Mouse (Mus musculus) heart, adult 2 months (tissue): ENCODE results near the gene Tacr3. TPM values are rescaled to one million over a fixed set of nuclear protein-coding genes. Genes with fewer than 3 reads are reported as not detected.

Source experiments
- DNase-seq, 2 experiments: peaks; one replicate each; pipeline ENCODE4 v3.0.0; 2021
- H3K27ac ChIP-seq: fragments of 200-600 bp; 2 replicates; pipeline ENCODE4 v1.8.1; 2022
- H3K27me3 ChIP-seq: fragments of 200-500 bp; 2 replicates; pipeline ENCODE4 v1.6.1; 2012; ENCODE audit warnings: mild to moderate bottlenecking, low read length, inconsistent platforms, mixed read lengths; ENCODE audit not compliant: control insufficient read depth, insufficient read depth
- H3K36me3 ChIP-seq: fragments of 200-500 bp; 2 replicates; pipeline ENCODE4 v1.6.1; 2012; ENCODE audit warnings: low read length, inconsistent platforms; ENCODE audit not compliant: control insufficient read depth, insufficient read depth
- H3K4me1 ChIP-seq: fragments of 200-500 bp; 2 replicates; pipeline ENCODE4 v1.6.1; 2011; ENCODE audit warnings: low read length; ENCODE audit not compliant: control insufficient read depth, insufficient read depth
- H3K4me3 ChIP-seq: fragments of 200-600 bp; 2 replicates; pipeline ENCODE4 v1.8.1; 2022
- H3K79me2 ChIP-seq: fragments of 200-500 bp; replicated peaks from 2 replicates; pipeline ENCODE4 v1.6.1; 2012; ENCODE audit warnings: mild to moderate bottlenecking, inconsistent platforms, low read length, moderate library complexity, mixed read lengths; ENCODE audit not compliant: control insufficient read depth, insufficient read depth
- H3K9ac ChIP-seq: fragments of 200-500 bp; 2 replicates; pipeline ENCODE4 v1.6.1; 2012; ENCODE audit warnings: low read depth, mild to moderate bottlenecking, control low read depth, inconsistent platforms, low read length, mixed read lengths
- CTCF ChIP-seq: fragments of 200-600 bp; IDR thresholded peaks from 2 replicates; pipeline ENCODE4 v1.8.1; 2022; ENCODE audit warnings: antibody characterized with exemption, mild to moderate bottlenecking, moderate library complexity
- EP300 ChIP-seq: fragments of 200-500 bp; IDR thresholded peaks from 2 replicates; pipeline ENCODE4 v1.6.1; 2011; ENCODE audit warnings: low read depth, low read length, control low read depth; ENCODE audit not compliant: insufficient read depth
- POLR2A ChIP-seq: fragments of 200-500 bp; IDR thresholded peaks from 2 replicates; pipeline ENCODE4 v1.6.1; 2011; ENCODE audit warnings: mild to moderate bottlenecking, low read depth, low read length, control low read depth; ENCODE audit not compliant: insufficient read depth
- WGBS: fragments of 180-500 bp; shearing (Covaris S2); methylation state at CpG from one replicate; pipeline ENCODE4 v1.1.7; 2018; 5-methylcytosine and 5-hydroxymethylcytosine counted together
- intact Hi-C: fragments of 180-260 bp; cut with DNase I; formaldehyde crosslinking; loops from one replicate; pipeline ENCODE4 v1.15.1; 2025
- polyA plus RNA-seq: library from polyadenylated mRNA; depleted of rRNA; stranded (reverse); fragments of >200 nt; gene quantifications from 2 replicates; pipeline ENCODE4 v1.2.3, GENCODE M21; 2012
- total RNA-seq, 2 experiments: library from RNA; stranded (reverse); gene quantifications; 2 replicates each; pipeline ENCODE4 v1.2.3; 2021

The Tacr3 gene
- total and polyA plus RNA-seq, 3 experiments, result not detected

DNA sequence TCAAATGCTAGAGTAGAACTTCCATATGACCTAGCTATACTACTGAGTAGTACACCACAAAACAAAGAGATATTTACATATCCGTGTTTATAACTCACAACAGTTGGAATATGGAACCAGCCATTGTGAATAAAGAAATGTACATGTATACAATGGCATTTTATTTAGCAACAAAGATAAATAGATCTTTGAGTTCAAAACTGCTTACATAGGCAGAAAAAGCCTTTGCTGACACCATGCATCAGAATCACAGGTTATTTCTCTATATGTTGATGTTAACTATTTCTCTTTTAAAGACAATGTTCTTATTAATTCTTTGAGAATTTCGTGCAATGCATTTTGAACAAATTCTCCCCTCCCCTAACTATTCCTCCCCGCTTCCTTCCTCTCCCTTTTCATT, 80.1 kb downstream of the Tacr3 start:
- DNase-seq, result no peak
- WGBS, result 70% methylated on average over 3 of the region's 3 CpGs
- intact Hi-C loops, result no loop called here
- H3K27me3 ChIP-seq, result no peaks in the 10 kb centered on the region
- no peak overlapping the region for H3K4me3 ChIP-seq
- H3K79me2 ChIP-seq, result no peaks in the 10 kb centered on the region
- H3K4me1 ChIP-seq, result no peaks in the 10 kb centered on the region
- TF ChIP-seq POLR2A, result no peak
- no peak for TF ChIP-seq EP300
- TF ChIP-seq CTCF, result no peak
- H3K27ac ChIP-seq, result no peak overlapping the region
- H3K36me3 ChIP-seq, result no peaks in the 10 kb centered on the region
- no peak overlapping the region for H3K9ac ChIP-seq

DNA sequence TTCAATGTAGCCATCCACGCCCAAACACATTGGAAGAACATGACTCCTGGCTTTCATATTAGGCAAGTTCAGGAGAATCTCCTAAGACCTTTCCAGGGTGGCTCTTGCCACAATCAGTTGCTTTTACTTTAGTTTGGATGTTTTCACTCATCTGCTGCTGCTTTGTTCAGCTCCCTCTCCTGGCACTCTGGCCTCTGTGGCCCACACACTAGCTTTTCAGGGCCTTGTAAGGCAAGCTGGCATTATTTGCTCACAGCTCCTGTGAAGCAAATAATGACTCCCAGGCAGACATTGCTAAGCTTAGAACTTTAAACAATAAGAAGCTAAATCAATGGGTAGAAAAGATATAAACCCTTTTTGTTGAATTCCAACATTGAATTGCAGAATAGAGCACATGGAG, 105.9 kb downstream of the Tacr3 start:
- no peaks in the 10 kb centered on the region for H3K27me3 ChIP-seq
- H3K27ac ChIP-seq, result no peak overlapping the region
- 71% methylated on average over 1 of the region's 1 CpGs for WGBS
- H3K9ac ChIP-seq, result no peak overlapping the region
- intact Hi-C loops, result no loop called here
- no peaks in the 10 kb centered on the region for H3K36me3 ChIP-seq
- no peaks in the 10 kb centered on the region for H3K4me1 ChIP-seq
- DNase-seq, result no peak
- no peak overlapping the region for H3K4me3 ChIP-seq
- no peaks in the 10 kb centered on the region for H3K79me2 ChIP-seq
- TF ChIP-seq CTCF (no peak), EP300 (no peak), POLR2A (no peak)

DNA sequence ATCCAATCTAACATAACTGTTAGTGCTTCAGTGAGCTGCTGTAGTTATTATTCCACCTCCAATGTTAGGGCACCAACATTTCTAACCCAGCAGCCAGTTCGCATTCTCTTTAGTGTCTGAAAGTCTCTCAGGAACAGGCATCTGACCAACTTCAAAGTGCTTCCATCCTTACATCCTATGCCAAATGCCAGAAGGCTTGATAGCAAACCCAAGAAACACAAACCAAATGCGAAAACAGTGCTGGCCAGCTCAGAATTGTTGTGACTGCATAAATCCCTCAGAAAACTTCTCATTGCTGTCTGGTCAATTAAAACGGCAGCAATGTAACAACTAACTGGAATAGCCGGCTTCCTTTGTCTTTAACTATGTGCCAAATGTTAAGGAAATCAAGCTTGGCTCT, 106.7 kb downstream of the Tacr3 start:
- H3K27ac ChIP-seq, result no peak overlapping the region
- no peaks in the 10 kb centered on the region for H3K4me1 ChIP-seq
- no peak for DNase-seq
- intact Hi-C loops, result no loop called here
- no peaks in the 10 kb centered on the region for H3K27me3 ChIP-seq
- no peaks in the 10 kb centered on the region for H3K36me3 ChIP-seq
- 74% methylated on average over 4 of the region's 4 CpGs for WGBS
- no peak overlapping the region for H3K4me3 ChIP-seq
- H3K79me2 ChIP-seq, result no peaks in the 10 kb centered on the region
- TF ChIP-seq EP300, result no peak
- no peak for TF ChIP-seq POLR2A
- no peak for TF ChIP-seq CTCF
- H3K9ac ChIP-seq, result no peak overlapping the region

DNA sequence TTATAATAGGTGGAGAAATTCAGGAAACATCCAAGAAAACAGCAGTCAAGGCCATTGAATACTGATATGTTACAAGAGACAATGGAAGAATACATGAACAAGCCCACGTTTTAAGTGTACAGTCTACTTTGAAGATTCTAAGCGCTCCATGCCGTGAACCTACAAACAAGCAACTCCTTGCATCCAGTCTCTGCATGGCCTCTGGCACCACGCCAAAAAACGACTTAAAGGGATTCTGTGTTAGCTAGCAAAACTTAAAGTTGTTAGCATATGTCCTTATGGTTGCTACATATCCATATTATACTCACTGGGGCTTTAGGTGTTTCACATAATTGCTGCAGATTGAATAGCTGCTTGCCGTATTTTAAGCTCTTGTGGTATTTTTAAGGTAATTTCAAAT, 134.7 kb downstream of the Tacr3 start:
- Histone ChIP-seq H3K79me2 (no peaks in the 10 kb centered on the region), H3K4me3 (no peak overlapping the region), H3K9ac (no peak overlapping the region), H3K27ac (no peak overlapping the region), H3K4me1 (no peaks in the 10 kb centered on the region), H3K27me3 (no peaks in the 10 kb centered on the region), H3K36me3 (no peaks in the 10 kb centered on the region)
- no peak for DNase-seq
- no peak for TF ChIP-seq POLR2A
- no peak for TF ChIP-seq CTCF
- no peak for TF ChIP-seq EP300
- WGBS, result 56% methylated on average over 6 of the region's 6 CpGs
- intact Hi-C loops, result no loop called here

GRCm38 (mm10) chr3:134978902-134979301, 150.1 kb downstream of the Tacr3 start:
- Histone ChIP-seq H3K4me3 (no peak overlapping the region), H3K27ac (no peak overlapping the region), H3K36me3 (no peaks in the 10 kb centered on the region), H3K79me2 (no peaks in the 10 kb centered on the region), H3K27me3 (no peaks in the 10 kb centered on the region), H3K4me1 (no peaks in the 10 kb centered on the region), H3K9ac (no peak overlapping the region)
- intact Hi-C loops, result no loop called here
- WGBS, result 58% methylated on average over 3 of the region's 3 CpGs
- DNase-seq, result no peak
- TF ChIP-seq POLR2A, result no peak
- no peak for TF ChIP-seq EP300
- TF ChIP-seq CTCF, result no peak

DNA sequence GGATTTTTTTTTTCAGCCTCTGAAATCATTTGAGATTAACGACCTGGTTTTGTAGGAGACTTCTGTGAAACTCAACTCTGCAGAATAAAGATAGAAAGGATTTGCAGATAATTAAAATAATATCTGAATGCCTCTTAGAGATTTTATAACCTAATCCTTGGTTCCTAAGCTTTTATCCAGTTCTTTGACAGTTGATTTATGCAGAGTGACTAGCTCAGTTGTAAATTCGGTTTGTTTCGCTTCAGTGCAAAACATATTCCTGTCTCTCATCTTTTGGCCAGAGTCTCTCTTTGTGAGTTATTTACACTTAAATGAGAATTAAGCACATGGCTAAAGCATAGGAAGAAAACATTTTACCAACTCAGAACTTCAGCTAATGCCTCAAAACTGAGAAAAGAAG, 151.3 kb downstream of the Tacr3 start:
- no peak for TF ChIP-seq POLR2A
- TF ChIP-seq CTCF, result no peak
- no peak for TF ChIP-seq EP300
- no peak overlapping the region for H3K4me3 ChIP-seq
- WGBS, result 71% methylated on average over 3 of the region's 3 CpGs

More for the DNA sequence above, 151.3 kb downstream of the Tacr3 start:
- no peak overlapping the region for H3K27ac ChIP-seq
- H3K27me3 ChIP-seq, result no peaks in the 10 kb centered on the region
- intact Hi-C loops, result no loop called here
- H3K9ac ChIP-seq, result no peak overlapping the region
- no peak for DNase-seq
- H3K36me3 ChIP-seq, result no peaks in the 10 kb centered on the region
- H3K4me1 ChIP-seq, result no peaks in the 10 kb centered on the region
- H3K79me2 ChIP-seq, result no peaks in the 10 kb centered on the region
